Mouse (Mus musculus): ENCODE data around the gene Smg6. TPM values are rescaled to one million over a fixed set of nuclear protein-coding genes. Genes with fewer than 3 reads are reported as not detected.

Gene Smg6
- polyA plus RNA-seq, 1 experiment from 2014 or later, result 19.2 TPM

- Histone ChIP-seq H3K4me2 (ENCODE audit: low read length) (no peak overlapping the region), H3K4me1 (replicated peaks; ENCODE audit: control insufficient read depth, insufficient read depth, low read length) (peaks cover 19% of the 10 kb centered on the region)
Measured at GRCm38 (mm10) chr11:74924149-74924548, 1.5 kb upstream of the Smg6 start.

DNA sequence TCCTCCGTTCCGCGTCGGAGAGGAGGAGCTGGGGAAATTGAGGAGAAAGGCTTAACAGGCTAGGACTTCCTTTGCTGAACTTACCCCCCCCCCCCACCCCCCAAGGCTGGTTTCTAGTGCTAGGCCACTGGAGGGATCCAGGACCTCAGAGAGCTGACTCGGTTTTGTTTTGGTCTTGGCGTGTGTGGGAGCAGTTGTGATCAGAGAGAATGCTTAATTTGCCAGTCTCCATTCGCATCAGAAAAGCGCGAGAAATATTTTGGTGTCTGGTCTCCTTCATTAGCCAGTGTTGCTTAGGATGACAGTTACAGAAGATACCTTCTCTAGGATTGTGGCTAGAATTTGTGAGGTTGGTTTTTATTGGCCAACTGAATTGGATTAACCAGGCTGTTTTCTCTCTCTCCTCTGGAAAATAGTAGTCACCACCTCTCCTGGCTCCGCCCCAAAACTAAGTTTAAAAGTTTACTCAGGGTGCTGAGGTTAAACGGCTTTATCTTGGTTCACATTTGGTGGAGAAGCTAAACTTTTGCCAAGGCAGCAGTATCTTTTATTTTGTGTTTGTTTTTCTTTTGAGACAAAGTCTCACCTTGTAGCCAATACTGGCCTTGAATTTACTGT is 874 bp downstream of the Smg6 start:
- WGBS, result 6% methylated on average over 11 of the region's 11 CpGs
- Histone ChIP-seq H3K27me3 (replicated peaks; ENCODE audit: control insufficient read depth, insufficient read depth, low read length) (no peaks in the 10 kb centered on the region), H3K4me1 (replicated peaks; ENCODE audit: control insufficient read depth, insufficient read depth, low read length) (peaks cover 16% of the 10 kb centered on the region), H3K36me3 (ENCODE audit: control insufficient read depth, insufficient read depth) (0 out of 2 replicates have a peak, but pooled peaks cover 2% of the 10 kb centered on the region), H3K4me2 (ENCODE audit: low read length) (peak overlapping the region; percentile 76), H3K27ac (ENCODE audit: low read length) (peak overlapping the region; percentile 97), H3K9me3 (ENCODE audit: control insufficient read depth, low read length) (no peaks in the 10 kb centered on the region), H3K4me3 (replicated peaks; ENCODE audit: low read length) (peak overlapping the region; percentile 99), H3K9ac (replicated peaks; ENCODE audit: low read depth, low read length) (peak overlapping the region; percentile 91)
- 0 out of 2 replicates have a peak, but pooled peaks have one; percentile 1 for ATAC-seq

More at GRCm38 (mm10) chr11:74924149-74924548, 1.5 kb upstream of the Smg6 start:
- Histone ChIP-seq H3K9ac (replicated peaks; ENCODE audit: low read depth, low read length) (no peak overlapping the region), H3K9me3 (ENCODE audit: control insufficient read depth, low read length) (no peaks in the 10 kb centered on the region), H3K27ac (ENCODE audit: low read length) (no peak overlapping the region), H3K4me3 (replicated peaks; ENCODE audit: low read length) (no peak overlapping the region), H3K27me3 (replicated peaks; ENCODE audit: control insufficient read depth, insufficient read depth, low read length) (no peaks in the 10 kb centered on the region), H3K36me3 (ENCODE audit: control insufficient read depth, insufficient read depth) (peaks cover under 1% of the 10 kb centered on the region; the same call in 1 of the 2 replicates)
- WGBS, result 65% methylated on average over 4 of the region's 4 CpGs
- ATAC-seq, result no peak

DNA sequence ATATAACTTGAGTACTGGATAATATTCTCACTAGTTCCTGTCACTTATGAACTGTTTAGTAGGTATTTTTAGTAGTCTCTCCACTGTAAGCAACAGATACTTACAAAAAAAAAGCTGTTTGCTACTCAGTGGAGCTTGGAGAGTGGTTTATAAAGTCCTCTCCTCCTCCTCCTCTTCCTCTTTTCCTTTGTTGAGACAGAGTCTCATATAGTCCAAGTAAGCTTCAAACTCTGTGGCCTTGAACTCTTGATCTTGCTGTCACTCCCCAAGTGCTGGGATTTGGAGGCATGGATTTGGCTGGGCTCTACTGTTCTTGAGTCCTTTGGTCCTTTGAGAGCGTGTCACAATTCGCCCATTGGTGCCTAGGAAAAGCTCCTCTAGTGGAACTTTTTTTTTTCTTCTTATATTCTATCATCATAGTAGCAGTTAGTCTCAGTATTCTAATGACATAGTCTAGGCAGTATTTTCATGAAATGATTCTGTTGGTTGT is 1.7 kb downstream of the Smg6 start:
- 92% methylated on average over 2 of the region's 2 CpGs for WGBS
- Histone ChIP-seq H3K36me3 (ENCODE audit: control insufficient read depth, insufficient read depth) (peaks cover 2% of the 10 kb centered on the region; the same call in 1 of the 2 replicates), H3K27me3 (replicated peaks; ENCODE audit: control insufficient read depth, insufficient read depth, low read length) (no peaks in the 10 kb centered on the region), H3K9ac (replicated peaks; ENCODE audit: low read depth, low read length) (no peak overlapping the region), H3K27ac (ENCODE audit: low read length) (no peak overlapping the region), H3K4me1 (replicated peaks; ENCODE audit: control insufficient read depth, insufficient read depth, low read length) (peaks cover 16% of the 10 kb centered on the region), H3K9me3 (ENCODE audit: control insufficient read depth, low read length) (no peaks in the 10 kb centered on the region), H3K4me3 (replicated peaks; ENCODE audit: low read length) (no peak overlapping the region), H3K4me2 (ENCODE audit: low read length) (no peak overlapping the region)
- ATAC-seq, result no peak

GRCm38 (mm10) chr11:74929111-74929510 is 3.5 kb downstream of the Smg6 start:
- H3K4me2 ChIP-seq (ENCODE audit: low read length), result no peak overlapping the region
- H3K27ac ChIP-seq (ENCODE audit: low read length), result no peak overlapping the region
- peaks cover 16% of the 10 kb centered on the region for H3K4me1 ChIP-seq (replicated peaks; ENCODE audit: control insufficient read depth, insufficient read depth, low read length)
- H3K36me3 ChIP-seq (ENCODE audit: control insufficient read depth, insufficient read depth), result peaks cover 4% of the 10 kb centered on the region; the same call in 1 of the 2 replicates
- no peak overlapping the region for H3K9ac ChIP-seq (replicated peaks; ENCODE audit: low read depth, low read length)
- H3K4me3 ChIP-seq (replicated peaks; ENCODE audit: low read length), result no peak overlapping the region
- 98% methylated on average over 4 of the region's 4 CpGs for WGBS
- ATAC-seq, result no peak
- no peaks in the 10 kb centered on the region for H3K9me3 ChIP-seq (ENCODE audit: control insufficient read depth, low read length)
- H3K27me3 ChIP-seq (replicated peaks; ENCODE audit: control insufficient read depth, insufficient read depth, low read length), result no peaks in the 10 kb centered on the region

DNA sequence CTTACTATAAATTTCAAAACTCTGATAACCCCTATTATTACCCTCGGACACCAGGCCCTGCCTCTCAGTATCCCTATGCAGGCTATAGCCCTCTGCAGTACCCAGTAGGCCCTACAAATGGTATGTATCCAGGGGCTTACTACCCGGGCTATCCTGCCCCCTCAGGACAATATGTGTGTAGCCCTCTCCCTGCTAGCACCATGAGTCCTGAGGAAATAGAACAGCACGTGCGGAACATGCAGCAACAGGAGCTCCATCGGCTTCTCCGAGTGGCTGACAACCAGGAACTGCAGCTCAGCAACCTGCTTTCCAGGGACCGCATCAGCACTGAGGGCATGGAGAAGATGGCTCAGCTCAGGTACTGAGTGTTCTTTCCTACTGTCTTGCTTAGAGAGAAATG is 4.8 kb downstream of the Smg6 start:
- Histone ChIP-seq H3K4me2 (ENCODE audit: low read length) (no peak overlapping the region), H3K9me3 (ENCODE audit: control insufficient read depth, low read length) (no peaks in the 10 kb centered on the region), H3K9ac (replicated peaks; ENCODE audit: low read depth, low read length) (no peak overlapping the region), H3K27me3 (replicated peaks; ENCODE audit: control insufficient read depth, insufficient read depth, low read length) (no peaks in the 10 kb centered on the region), H3K27ac (ENCODE audit: low read length) (no peak overlapping the region), H3K36me3 (ENCODE audit: control insufficient read depth, insufficient read depth) (peaks cover 10% of the 10 kb centered on the region), H3K4me3 (replicated peaks; ENCODE audit: low read length) (no peak overlapping the region), H3K4me1 (replicated peaks; ENCODE audit: control insufficient read depth, insufficient read depth, low read length) (peaks cover 9% of the 10 kb centered on the region)
- WGBS, result 92% methylated on average over 7 of the region's 7 CpGs
- ATAC-seq, result no peak

- Histone ChIP-seq H3K9ac (replicated peaks; ENCODE audit: low read depth, low read length) (no peak overlapping the region), H3K9me3 (ENCODE audit: control insufficient read depth, low read length) (no peaks in the 10 kb centered on the region)
Measured at GRCm38 (mm10) chr11:74946348-74946747, 20.7 kb downstream of the Smg6 start.

DNA sequence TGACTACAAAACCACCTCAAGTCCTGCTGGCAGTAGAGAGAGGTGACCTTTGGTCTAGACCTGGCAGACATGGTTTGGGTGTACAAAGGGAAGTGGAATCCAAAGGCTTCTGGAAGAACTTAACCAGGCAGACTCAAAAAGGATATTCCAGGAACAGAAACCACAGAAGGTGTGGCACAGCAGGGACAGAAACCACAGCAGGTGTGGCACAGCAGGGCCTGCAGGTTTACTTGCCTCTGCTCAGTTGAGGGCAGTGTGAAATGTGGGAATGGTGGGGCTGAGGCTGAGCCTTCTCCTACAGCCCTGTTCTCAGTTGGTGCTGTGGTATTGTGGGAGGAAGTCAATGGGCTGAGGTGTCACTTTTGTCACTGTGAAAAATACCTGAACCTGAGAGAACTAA is 29.3 kb downstream of the Smg6 start:
- Histone ChIP-seq H3K4me2 (ENCODE audit: low read length) (no peak overlapping the region), H3K4me1 (replicated peaks; ENCODE audit: control insufficient read depth, insufficient read depth, low read length) (no peaks in the 10 kb centered on the region), H3K36me3 (ENCODE audit: control insufficient read depth, insufficient read depth) (no peaks in the 10 kb centered on the region), H3K4me3 (replicated peaks; ENCODE audit: low read length) (no peak overlapping the region), H3K9me3 (ENCODE audit: control insufficient read depth, low read length) (no peaks in the 10 kb centered on the region), H3K27ac (ENCODE audit: low read length) (no peak overlapping the region), H3K27me3 (replicated peaks; ENCODE audit: control insufficient read depth, insufficient read depth, low read length) (no peaks in the 10 kb centered on the region), H3K9ac (replicated peaks; ENCODE audit: low read depth, low read length) (no peak overlapping the region)
- ATAC-seq, result no peak

More at GRCm38 (mm10) chr11:74946348-74946747, 20.7 kb downstream of the Smg6 start:
- Histone ChIP-seq H3K4me2 (ENCODE audit: low read length) (no peak overlapping the region), H3K36me3 (ENCODE audit: control insufficient read depth, insufficient read depth) (peaks cover 11% of the 10 kb centered on the region), H3K4me3 (replicated peaks; ENCODE audit: low read length) (no peak overlapping the region), H3K27me3 (replicated peaks; ENCODE audit: control insufficient read depth, insufficient read depth, low read length) (no peaks in the 10 kb centered on the region), H3K27ac (ENCODE audit: low read length) (no peak overlapping the region), H3K4me1 (replicated peaks; ENCODE audit: control insufficient read depth, insufficient read depth, low read length) (no peaks in the 10 kb centered on the region)
- ATAC-seq, result no peak
- WGBS, result 76% methylated on average over 3 of the region's 3 CpGs

- no peak for ATAC-seq
- H3K4me1 ChIP-seq (replicated peaks; ENCODE audit: control insufficient read depth, insufficient read depth, low read length), result no peaks in the 10 kb centered on the region
- no peak overlapping the region for H3K4me3 ChIP-seq (replicated peaks; ENCODE audit: low read length)
- no peak overlapping the region for H3K27ac ChIP-seq (ENCODE audit: low read length)
- no peak overlapping the region for H3K9ac ChIP-seq (replicated peaks; ENCODE audit: low read depth, low read length)
- no peak overlapping the region for H3K4me2 ChIP-seq (ENCODE audit: low read length)
- H3K36me3 ChIP-seq (ENCODE audit: control insufficient read depth, insufficient read depth), result no peaks in the 10 kb centered on the region
- H3K27me3 ChIP-seq (replicated peaks; ENCODE audit: control insufficient read depth, insufficient read depth, low read length), result no peaks in the 10 kb centered on the region
- no peaks in the 10 kb centered on the region for H3K9me3 ChIP-seq (ENCODE audit: control insufficient read depth, low read length)
Measured at GRCm38 (mm10) chr11:74956006-74956405, 30.4 kb downstream of the Smg6 start.

DNA sequence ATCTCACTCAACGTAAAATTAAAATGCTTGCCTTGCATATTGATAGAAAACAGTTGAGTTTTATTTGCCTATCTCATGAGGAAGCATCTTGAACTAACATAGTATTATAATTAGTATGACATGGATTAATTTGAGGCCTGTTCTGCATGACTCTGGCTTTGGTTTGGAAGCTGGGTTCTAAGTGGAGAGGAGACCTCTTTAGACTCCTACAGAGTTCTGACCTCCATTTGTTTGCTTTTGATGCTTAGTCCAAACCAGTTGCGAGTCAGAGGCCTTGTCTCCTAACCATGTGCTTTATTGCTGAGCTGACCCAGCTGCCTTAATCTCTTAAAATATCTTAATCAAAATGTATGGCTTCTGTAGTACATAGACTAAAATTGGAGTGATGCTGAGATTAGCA is 32.0 kb downstream of the Smg6 start:
- 91% methylated on average over 2 of the region's 2 CpGs for WGBS

More for the DNA sequence above, 32.0 kb downstream of the Smg6 start:
- no peak for ATAC-seq
- no peak overlapping the region for H3K27ac ChIP-seq (ENCODE audit: low read length)
- no peaks in the 10 kb centered on the region for H3K9me3 ChIP-seq (ENCODE audit: control insufficient read depth, low read length)
- no peaks in the 10 kb centered on the region for H3K36me3 ChIP-seq (ENCODE audit: control insufficient read depth, insufficient read depth)
- no peak overlapping the region for H3K9ac ChIP-seq (replicated peaks; ENCODE audit: low read depth, low read length)
- no peak overlapping the region for H3K4me3 ChIP-seq (replicated peaks; ENCODE audit: low read length)
- no peaks in the 10 kb centered on the region for H3K27me3 ChIP-seq (replicated peaks; ENCODE audit: control insufficient read depth, insufficient read depth, low read length)
- no peak overlapping the region for H3K4me2 ChIP-seq (ENCODE audit: low read length)
- no peaks in the 10 kb centered on the region for H3K4me1 ChIP-seq (replicated peaks; ENCODE audit: control insufficient read depth, insufficient read depth, low read length)
